Mouse (Mus musculus) liver, embryonic 15.5 days (tissue): ENCODE measurements at regions not wholly inside any gene's neighbourhood (a gene's known extent, or its start where the extent isn't known, plus 50 kb on each side); places are given as distances from the start of the nearest gene placed in this dataset.

Experiments used
- ATAC-seq: fragments of 200-750 bp; cut with Nextera tagmentation; 2 replicates; pipeline ENCODE4 v1.8.0; 2017; ENCODE audit warnings: moderate number of reproducible peaks, mild to moderate bottlenecking, moderate library complexity; ENCODE audit not compliant: insufficient read depth
- H3K27ac ChIP-seq: fragments of 300-500 bp; sonication (generic); replicated peaks from 2 replicates; pipeline ENCODE4 v1.5.1; 2015; ENCODE audit warnings: mild to moderate bottlenecking, inconsistent platforms
- H3K27me3 ChIP-seq: fragments of 300-500 bp; sonication (generic); 2 replicates; pipeline ENCODE4 v1.6.1; 2015; ENCODE audit warnings: mild to moderate bottlenecking, inconsistent platforms
- H3K36me3 ChIP-seq: fragments of 300-500 bp; sonication (generic); replicated peaks from 2 replicates; pipeline ENCODE4 v1.6.1; 2015; ENCODE audit warnings: moderate library complexity, mild to moderate bottlenecking, inconsistent platforms
- H3K4me1 ChIP-seq: fragments of 300-500 bp; sonication (generic); replicated peaks from 2 replicates; pipeline ENCODE4 v1.6.1; 2015; ENCODE audit warnings: inconsistent platforms
- H3K4me2 ChIP-seq: fragments of 300-500 bp; sonication (generic); 2 replicates; pipeline ENCODE4 v1.6.1; 2015; ENCODE audit warnings: moderate library complexity, mild to moderate bottlenecking, inconsistent platforms
- H3K4me3 ChIP-seq: fragments of 300-500 bp; sonication (generic); replicated peaks from 2 replicates; pipeline ENCODE4 v1.5.1; 2015; ENCODE audit warnings: mild to moderate bottlenecking, inconsistent platforms
- H3K9ac ChIP-seq: fragments of 300-500 bp; sonication (generic); 2 replicates; pipeline ENCODE4 v1.6.1; 2015; ENCODE audit warnings: moderate library complexity, mild to moderate bottlenecking, inconsistent platforms
- H3K9me3 ChIP-seq: fragments of 300-500 bp; sonication (generic); replicated peaks from 2 replicates; pipeline ENCODE4 v1.6.1; 2016; ENCODE audit warnings: inconsistent platforms
- WGBS: fragments of 180-500 bp; shearing (Covaris S2); methylation state at CpG from one replicate; pipeline ENCODE4 v1.1.7; 2015; ENCODE audit warnings: mixed read lengths; ENCODE audit not compliant: insufficient replicate concordance; 5-methylcytosine and 5-hydroxymethylcytosine counted together

GRCm38 (mm10) chr10:67607297-67608032 is 58.7 kb upstream of the Ado start:
- Histone ChIP-seq H3K27ac (no peak overlapping the region), H3K4me2 (no peak overlapping the region), H3K36me3 (no peaks in the 10 kb centered on the region), H3K27me3 (no peaks in the 10 kb centered on the region), H3K4me1 (no peaks in the 10 kb centered on the region), H3K9me3 (no peaks in the 10 kb centered on the region), H3K4me3 (no peak overlapping the region), H3K9ac (no peak overlapping the region)
- no peak for ATAC-seq
- 11% methylated on average over 9 of the region's 9 CpGs for WGBS

GRCm38 (mm10) chr10:67606739-67607138 is 58.0 kb upstream of the Ado start:
- Histone ChIP-seq H3K36me3 (no peaks in the 10 kb centered on the region), H3K27ac (no peak overlapping the region), H3K4me1 (no peaks in the 10 kb centered on the region), H3K4me3 (no peak overlapping the region), H3K4me2 (no peak overlapping the region), H3K27me3 (no peaks in the 10 kb centered on the region), H3K9ac (no peak overlapping the region), H3K9me3 (no peaks in the 10 kb centered on the region)
- 58% methylated on average over 1 of the region's 1 CpGs for WGBS
- no peak for ATAC-seq

- Histone ChIP-seq H3K27ac (no peak overlapping the region), H3K9me3 (no peaks in the 10 kb centered on the region), H3K4me1 (no peaks in the 10 kb centered on the region), H3K36me3 (no peaks in the 10 kb centered on the region), H3K27me3 (no peaks in the 10 kb centered on the region), H3K9ac (no peak overlapping the region), H3K4me3 (no peak overlapping the region), H3K4me2 (no peak overlapping the region)
- 70% methylated on average over 7 of the region's 7 CpGs for WGBS
- ATAC-seq, result no peak
These were observed 50.6 kb upstream of the Ado start for GRCm38 (mm10) chr10:67599390-67599789.

GRCm38 (mm10) chr10:67598590-67599047 is 49.9 kb upstream of the Ado start:
- no peaks in the 10 kb centered on the region for H3K27me3 ChIP-seq
- WGBS, result 34% methylated on average over 7 of the region's 7 CpGs
- H3K36me3 ChIP-seq, result no peaks in the 10 kb centered on the region
- ATAC-seq, result no peak
- no peak overlapping the region for H3K4me3 ChIP-seq
- no peaks in the 10 kb centered on the region for H3K4me1 ChIP-seq
- no peak overlapping the region for H3K9ac ChIP-seq
- H3K4me2 ChIP-seq, result no peak overlapping the region
- no peak overlapping the region for H3K27ac ChIP-seq
- H3K9me3 ChIP-seq, result no peaks in the 10 kb centered on the region
